ENCODE assay signal across 17 mouse cellular contexts in the genomic region with DNA sequence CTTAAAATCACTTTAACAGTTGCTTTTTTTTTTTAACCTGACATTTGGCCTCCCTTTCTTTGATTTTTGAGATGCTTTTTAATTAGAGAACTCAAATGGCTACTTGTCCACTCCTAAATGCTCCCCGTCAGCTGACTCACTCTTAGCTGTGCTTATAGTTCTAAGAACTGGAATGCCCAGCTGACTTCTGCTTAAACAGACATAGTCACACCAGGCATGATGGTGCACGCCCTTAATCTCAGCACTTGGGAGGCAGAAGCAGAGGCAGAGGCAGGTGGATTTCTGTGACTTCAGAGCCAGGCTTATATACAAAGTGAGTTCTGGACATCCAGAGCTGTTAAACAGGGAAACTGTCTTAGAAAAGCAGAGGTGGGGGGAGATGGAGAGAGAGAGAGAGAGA.
"Had no signal": no experiment of that assay in that cellular context is flagged by ENCODE, and none has a peak within 500 bp of the region (broad histone marks: within the 10 kb centered on the region; RNA-seq: fewer than 3 reads in every experiment).

No protein-coding gene starts in this region.

- H3K9ac ChIP-seq: liver, embryonic 13.5 days; liver, embryonic 15.5 days; liver, postnatal 0 days; lung, embryonic 15.5 days; neural tube, embryonic 12.5 days; stomach, embryonic 15.5 days had no signal

- H3K4me3 ChIP-seq: liver, embryonic 13.5 days; liver, embryonic 15.5 days; lung, embryonic 15.5 days; megakaryocyte, embryonic 14.5 days; neural tube, embryonic 12.5 days; stomach, embryonic 15.5 days had no signal

- H3K27me3 ChIP-seq: liver, embryonic 13.5 days; liver, embryonic 15.5 days; lung, embryonic 15.5 days; megakaryocyte, embryonic 14.5 days; neural tube, embryonic 12.5 days; stomach, embryonic 15.5 days had no signal

- H3K27ac ChIP-seq: liver, embryonic 13.5 days; liver, embryonic 15.5 days; lung, embryonic 15.5 days; macrophage; neural tube, embryonic 12.5 days; stomach, embryonic 15.5 days had no signal

- H3K4me2 ChIP-seq: liver, embryonic 13.5 days; liver, embryonic 15.5 days; lung, embryonic 15.5 days; neural tube, embryonic 12.5 days; stomach, embryonic 15.5 days had no signal

- H3K36me3 ChIP-seq: lung, embryonic 15.5 days; stomach, embryonic 15.5 days had no signal

- H3K4me1 ChIP-seq: lung, embryonic 15.5 days; neural tube, embryonic 12.5 days; stomach, embryonic 15.5 days had no signal

- H3K9me3 ChIP-seq: liver, embryonic 13.5 days; liver, embryonic 15.5 days; lung, embryonic 15.5 days; megakaryocyte, embryonic 14.5 days; neural tube, embryonic 12.5 days; stomach, embryonic 15.5 days had no signal

- DNase-seq: liver, embryonic 13.5 days; liver, postnatal 0 days; lung, adult 2 months; lung, postnatal 14 days; lung, postnatal 36 days; midbrain, embryonic 14.5 days; right cerebral cortex, postnatal 14 days; thymus, adult 18-20 months; thymus, postnatal 14 days; thymus, postnatal 36 days had no signal

- ATAC-seq: liver, postnatal 0 days; lung, postnatal 0 days had no signal
